Mouse (Mus musculus) layer of hippocampus, postnatal 36 days (tissue): ENCODE data around the gene Sowahd. TPM values are rescaled to one million over a fixed set of nuclear protein-coding genes. Genes with fewer than 3 reads are reported as not detected.

Experiments used
- DNase-seq, 2 experiments: peaks; one replicate each; pipeline ENCODE4 v3.0.0; 2022
- total RNA-seq, 2 experiments: library from RNA; stranded (reverse); gene quantifications; 2 replicates each; pipeline ENCODE4 v1.2.3; 2021

Sowahd gene
- total RNA-seq, 2 experiments from 2014 or later: not detected

- DNase-seq: no peak
Observed at GRCm38 (mm10) chrX:37095106-37095768, 46.6 kb downstream of the Sowahd start.

DNA sequence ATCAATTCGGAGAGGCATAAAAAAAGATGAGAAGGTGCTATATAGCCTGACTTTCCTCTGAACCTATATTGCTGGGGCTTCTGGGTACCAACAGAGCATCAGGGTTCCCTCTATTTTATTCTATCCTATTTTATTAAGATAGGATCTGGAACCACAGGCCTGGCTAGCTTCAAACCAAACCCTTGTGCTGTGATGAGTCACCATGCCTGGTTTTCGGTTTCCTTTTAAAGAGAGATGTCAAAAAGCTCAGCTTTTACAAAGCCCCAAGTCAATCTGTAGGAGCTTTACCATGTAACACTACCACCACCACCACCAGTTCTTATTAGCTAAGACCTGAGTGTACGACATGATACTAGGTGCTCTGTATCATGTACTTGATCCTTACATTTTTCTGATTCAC, 50.0 kb downstream of the Sowahd start:
- no peak for DNase-seq

Other genes with a start within 250 kb of the Sowahd start
- gene Ube2a, start 174.9 kb upstream of the Sowahd start, total RNA-seq: 10 to 100 TPM; 55.9 to 62.0 TPM
- 10 to 100 TPM; 40.0 to 44.5 TPM for gene C330007P06Rik, start 174.7 kb upstream of the Sowahd start, total RNA-seq
- gene Nkrf, start 145.9 kb upstream of the Sowahd start, total RNA-seq: 10 to 100 TPM; 31.7 to 33.2 TPM
- gene Sept6, start 57.1 kb upstream of the Sowahd start, total RNA-seq: 10 to 100 TPM; 47.4 to 49.1 TPM
- gene Rpl39, start 36.6 kb downstream of the Sowahd start, total RNA-seq: 100 to 1,000 TPM; 237 to 247 TPM
- gene Upf3b, start 61.5 kb downstream of the Sowahd start, total RNA-seq: 10 to 100 TPM; 19.9 to 22.7 TPM
- gene Nkap, start 78.0 kb downstream of the Sowahd start, total RNA-seq: 10 to 100 TPM; 13.1 to 15.3 TPM
- gene Akap14, start 120.0 kb downstream of the Sowahd start, total RNA-seq: under 1 TPM in 1 of 2 experiments, not detected in 1; 0.20 TPM
- 100 to 1,000 TPM; 230 TPM for gene Ndufa1, start 142.3 kb downstream of the Sowahd start, total RNA-seq
- 1 to 10 TPM; 5.7 to 7.5 TPM for gene Rnf113a1, start 142.4 kb downstream of the Sowahd start, total RNA-seq
- not detected for gene Gm9, start 162.2 kb downstream of the Sowahd start, total RNA-seq
- not detected for gene Rhox1, start 173.4 kb downstream of the Sowahd start, total RNA-seq
- not detected for gene Rhox2a, start 196.1 kb downstream of the Sowahd start, total RNA-seq
- gene Rhox3a, start 201.1 kb downstream of the Sowahd start, total RNA-seq: not detected
- gene Rhox4a, start 216.5 kb downstream of the Sowahd start, total RNA-seq: not detected